In genomic region chr10:119076100-119076566, GRCm38 (mm10) we compare ENCODE assay signal across 10 mouse cellular contexts.
DNase-seq lines count a peak whose midpoint lies in the region; ATAC-seq and TF ChIP-seq lines count a peak whose summit lies in the region.
"Had no signal": no experiment of that assay in that cellular context is flagged by ENCODE, and none has a peak within 500 bp of the region (broad histone marks: within the 10 kb centered on the region; RNA-seq: fewer than 3 reads in every experiment).

No protein-coding gene starts in this region.

- no peak overlapping the region for H3K4me3 ChIP-seq in hindbrain, embryonic 11.5 days (ENCODE audit: low read depth, low read length)
- H3K4me3 ChIP-seq in hindbrain, postnatal 0 days (ENCODE audit: low read length): no peak overlapping the region
- no peak overlapping the region for H3K4me3 ChIP-seq in intestine, postnatal 0 days (ENCODE audit: low read depth, low read length)
- no peak overlapping the region for H3K4me3 ChIP-seq in liver, embryonic 12.5 days

- peak; percentile 25; the same call in 1 of the 2 replicates for ATAC-seq in hindbrain, embryonic 11.5 days (ENCODE audit: low FRiP score)
- ATAC-seq in hindbrain, postnatal 0 days: no peak
- ATAC-seq in intestine, postnatal 0 days: no peak
- ATAC-seq in liver, embryonic 12.5 days: 0 out of 2 replicates have a peak, but pooled peaks have one; percentile 20

- no peak overlapping the region for H3K9ac ChIP-seq in hindbrain, embryonic 11.5 days (ENCODE audit: low read depth, low read length)
- H3K9ac ChIP-seq in hindbrain, postnatal 0 days (replicated peaks; ENCODE audit: low read length): no peak overlapping the region
- H3K9ac ChIP-seq in intestine, postnatal 0 days (ENCODE audit: low read depth, low read length): no peak overlapping the region
- H3K9ac ChIP-seq in liver, embryonic 12.5 days: no peak overlapping the region

- H3K9me3 ChIP-seq in hindbrain, embryonic 11.5 days (ENCODE audit: control insufficient read depth, low read length): no peaks in the 10 kb centered on the region
- H3K9me3 ChIP-seq in hindbrain, postnatal 0 days (ENCODE audit: low read length): no peaks in the 10 kb centered on the region
- no peaks in the 10 kb centered on the region for H3K9me3 ChIP-seq in intestine, postnatal 0 days (ENCODE audit: control insufficient read depth)
- H3K9me3 ChIP-seq in liver, embryonic 12.5 days (replicated peaks): no peaks in the 10 kb centered on the region

- TF ChIP-seq CTCF in hindbrain, postnatal 0 days (IDR thresholded peaks at IDR 0.05; ENCODE audit: low read depth): no peak
- no peak for TF ChIP-seq CTCF in intestine, postnatal 0 days (IDR thresholded peaks at IDR 0.05; ENCODE audit: low read depth)

- 8% methylated on average over 12 of the region's 12 CpGs for WGBS in hindbrain, embryonic 11.5 days
- WGBS in hindbrain, postnatal 0 days: 12% methylated on average over 12 of the region's 12 CpGs
- WGBS in intestine, postnatal 0 days: 8% methylated on average over 12 of the region's 12 CpGs
- 55% methylated on average over 12 of the region's 12 CpGs for WGBS in liver, embryonic 12.5 days (ENCODE audit: insufficient replicate concordance)

- no peaks in the 10 kb centered on the region for H3K27me3 ChIP-seq in hindbrain, embryonic 11.5 days (ENCODE audit: control insufficient read depth, insufficient read depth, low read length)
- H3K27me3 ChIP-seq in hindbrain, postnatal 0 days (ENCODE audit: insufficient read depth, low read length): no peaks in the 10 kb centered on the region
- no peaks in the 10 kb centered on the region for H3K27me3 ChIP-seq in intestine, postnatal 0 days (replicated peaks; ENCODE audit: control insufficient read depth, insufficient read depth, low read length)
- H3K27me3 ChIP-seq in liver, embryonic 12.5 days (replicated peaks): no peaks in the 10 kb centered on the region

- no peak overlapping the region for H3K27ac ChIP-seq in hindbrain, embryonic 11.5 days (ENCODE audit: low read depth, low read length)
- H3K27ac ChIP-seq in hindbrain, postnatal 0 days: no peak overlapping the region
- no peak overlapping the region for H3K27ac ChIP-seq in intestine, postnatal 0 days (ENCODE audit: low read depth, low read length)
- 0 out of 2 replicates have a peak overlapping the region, but pooled peaks have one; percentile 37 for H3K27ac ChIP-seq in liver, embryonic 12.5 days

- peak; percentile 33 for DNase-seq in hindbrain, embryonic 11.5 days (ENCODE audit: low spot score)
- no peak for DNase-seq in hindbrain, postnatal 0 days (ENCODE audit: low spot score)
- peak; percentile 33 for DNase-seq in retina, embryonic 14.5 days (ENCODE audit: low spot score)
- no peak for DNase-seq in B cell, adult 2 months
- DNase-seq in frontal cortex, adult 2 months (ENCODE audit: extremely low spot score in 1 of 2, low spot score in 1 of 2): no peak
- DNase-seq in heart, postnatal 25 days (ENCODE audit: low spot score): no peak
- DNase-seq: cerebellum, postnatal 10 days; gastrocnemius, postnatal 10 days had no signal

- H3K4me1 ChIP-seq in hindbrain, embryonic 11.5 days (replicated peaks; ENCODE audit: control insufficient read depth, insufficient read depth, low read length): no peaks in the 10 kb centered on the region
- no peaks in the 10 kb centered on the region for H3K4me1 ChIP-seq in hindbrain, postnatal 0 days (ENCODE audit: insufficient read depth, low read length)
- H3K4me1 ChIP-seq in intestine, postnatal 0 days (replicated peaks; ENCODE audit: control insufficient read depth, insufficient read depth, low read length): peaks cover 8% of the 10 kb centered on the region; the same call in 1 of the 2 replicates
- H3K4me1 ChIP-seq in liver, embryonic 12.5 days: peaks cover 26% of the 10 kb centered on the region

- H3K36me3 ChIP-seq in hindbrain, embryonic 11.5 days (ENCODE audit: control insufficient read depth, insufficient read depth, low read length): no peaks in the 10 kb centered on the region
- no peaks in the 10 kb centered on the region for H3K36me3 ChIP-seq in hindbrain, postnatal 0 days (ENCODE audit: insufficient read depth, low read length)
- H3K36me3 ChIP-seq in intestine, postnatal 0 days (ENCODE audit: control insufficient read depth, insufficient read depth): no peaks in the 10 kb centered on the region
- H3K36me3 ChIP-seq in liver, embryonic 12.5 days: no peaks in the 10 kb centered on the region

- intact Hi-C loops in heart, postnatal 25 days (cut with DNase I): loop anchor here (5.0 kb wide), 2 partner anchors 634 to 699 kb away; partner anchors contain the start of gene Ifng

- no peak overlapping the region for H3K4me2 ChIP-seq in hindbrain, embryonic 11.5 days (replicated peaks; ENCODE audit: low read depth, low read length)
- no peak overlapping the region for H3K4me2 ChIP-seq in hindbrain, postnatal 0 days (ENCODE audit: low read depth, low read length)
- H3K4me2 ChIP-seq in intestine, postnatal 0 days (replicated peaks; ENCODE audit: low read depth): peak overlapping the region; percentile 49
- peak overlapping the region; percentile 16 for H3K4me2 ChIP-seq in liver, embryonic 12.5 days

Comparison
In these comparisons a context has a peak if more than half of its experiments do, and no peak if none do; other contexts are left out.
1. ATAC-seq: peak in hindbrain, embryonic 11.5 days (single experiment) and liver, embryonic 12.5 days (single experiment); none in hindbrain, postnatal 0 days (single experiment) and intestine, postnatal 0 days (single experiment).
2. DNase-seq: peak in hindbrain, embryonic 11.5 days (single experiment) and retina, embryonic 14.5 days (single experiment); none in hindbrain, postnatal 0 days (single experiment), B cell, adult 2 months (0 of 2), frontal cortex, adult 2 months (0 of 2) and heart, postnatal 25 days (single experiment).
3. H3K4me2 ChIP-seq: peak in intestine, postnatal 0 days (single experiment) and liver, embryonic 12.5 days (single experiment); none in hindbrain, embryonic 11.5 days (single experiment) and hindbrain, postnatal 0 days (single experiment).